Mouse (Mus musculus): Measurements from ENCODE around the gene Usp7. TPM values are rescaled to one million over a fixed set of nuclear protein-coding genes. Genes with fewer than 3 reads are reported as not detected.
A peak's percentile ranks its signal among the peaks of the same experiment; 100 is the strongest.
"Not testable (repeated sequence)": the region's sequence is repeated elsewhere in the genome, so short reads cannot be mapped to it uniquely, and the experiment has no call there.

Gene Usp7
- polyA plus RNA-seq, 1 experiment from 2014 or later, result 31.6 TPM

DNA sequence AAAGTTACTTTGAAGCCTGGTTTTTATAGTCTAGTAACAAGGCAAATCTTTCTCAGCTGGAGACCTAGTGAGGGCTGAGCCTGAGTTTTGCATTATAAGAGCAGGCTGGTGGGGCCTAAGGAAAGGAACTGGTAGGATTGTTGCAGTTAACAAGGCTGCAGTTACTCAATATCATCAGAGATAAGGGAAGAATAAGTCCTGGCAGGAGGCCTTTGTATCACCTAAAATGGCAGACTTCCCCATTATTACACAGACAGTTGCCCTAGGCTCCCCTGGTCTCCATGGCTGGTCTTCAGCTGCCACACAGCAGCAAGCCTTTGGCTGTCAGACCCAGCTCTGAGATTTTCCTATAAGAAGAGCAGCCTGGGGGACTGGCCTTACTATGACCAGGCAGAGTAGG is 13.4 kb downstream of the Usp7 start:
- Histone ChIP-seq H3K36me3 (replicated peaks) (no peaks in the 10 kb centered on the region), H3K4me3 (no peak overlapping the region), H3K27ac (replicated peaks) (no peak overlapping the region), H3K27me3 (replicated peaks; ENCODE audit: low read depth, poor library complexity, severe bottlenecking) (no peaks in the 10 kb centered on the region), H3K9me3 (no peaks in the 10 kb centered on the region), H3K4me1 (no peaks in the 10 kb centered on the region)
- DNase-seq (ENCODE audit: low spot score), result no peak

DNA sequence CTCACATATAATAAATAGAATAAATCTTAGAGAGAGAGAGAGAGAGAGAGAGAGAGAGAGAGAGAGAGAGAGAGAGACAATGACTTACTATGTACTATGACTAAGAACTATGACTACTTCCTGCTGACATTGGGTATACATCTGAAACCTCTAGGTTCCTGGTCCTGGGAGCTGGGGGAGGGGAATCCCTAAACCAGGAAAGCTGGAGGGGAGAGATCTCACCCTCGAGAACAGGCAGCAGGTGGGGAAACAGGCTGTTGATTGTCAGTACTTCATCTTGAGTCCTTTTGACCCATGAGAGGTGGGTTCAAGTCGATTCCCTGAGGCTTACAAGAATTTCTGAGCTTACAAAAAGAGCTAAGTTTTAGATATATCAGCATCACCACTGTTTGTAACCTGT is 14.9 kb downstream of the Usp7 start:
- 59% methylated on average over 2 of the region's 2 CpGs for WGBS
- Histone ChIP-seq H3K9me3 (no peaks in the 10 kb centered on the region), H3K4me1 (no peaks in the 10 kb centered on the region), H3K27me3 (replicated peaks; ENCODE audit: low read depth, poor library complexity, severe bottlenecking) (no peaks in the 10 kb centered on the region), H3K4me3 (no peak overlapping the region), H3K36me3 (replicated peaks) (no peaks in the 10 kb centered on the region), H3K27ac (replicated peaks) (no peak overlapping the region)
- no peak for DNase-seq (ENCODE audit: low spot score)

DNA sequence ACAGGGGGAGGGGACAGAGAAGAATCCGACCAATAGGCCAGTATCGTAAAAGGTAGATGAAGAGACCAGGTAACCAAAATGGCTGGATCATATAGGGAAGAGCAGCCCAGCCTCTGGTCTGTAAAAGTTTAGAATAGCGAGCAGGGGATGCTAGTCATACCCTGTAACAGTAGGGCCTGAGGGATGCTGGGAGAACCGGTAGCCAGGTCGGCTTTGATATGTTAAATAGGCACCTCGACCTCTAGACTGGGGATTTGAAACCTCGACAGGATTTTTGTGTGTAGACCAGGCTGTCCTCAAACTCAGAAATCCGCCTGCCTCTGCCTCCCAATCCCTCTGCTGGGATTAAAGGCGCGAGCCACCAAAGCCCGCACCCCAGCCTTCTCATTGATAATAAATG is 15.5 kb downstream of the Usp7 start:
- no peaks in the 10 kb centered on the region for H3K36me3 ChIP-seq (replicated peaks)
- H3K9me3 ChIP-seq, result no peaks in the 10 kb centered on the region
- no peak overlapping the region for H3K27ac ChIP-seq (replicated peaks)
- DNase-seq (ENCODE audit: low spot score), result no peak
- no peaks in the 10 kb centered on the region for H3K4me1 ChIP-seq
- H3K4me3 ChIP-seq, result no peak overlapping the region
- H3K27me3 ChIP-seq (replicated peaks; ENCODE audit: low read depth, poor library complexity, severe bottlenecking), result no peaks in the 10 kb centered on the region
- WGBS, result 90% methylated on average over 11 of the region's 11 CpGs

DNA sequence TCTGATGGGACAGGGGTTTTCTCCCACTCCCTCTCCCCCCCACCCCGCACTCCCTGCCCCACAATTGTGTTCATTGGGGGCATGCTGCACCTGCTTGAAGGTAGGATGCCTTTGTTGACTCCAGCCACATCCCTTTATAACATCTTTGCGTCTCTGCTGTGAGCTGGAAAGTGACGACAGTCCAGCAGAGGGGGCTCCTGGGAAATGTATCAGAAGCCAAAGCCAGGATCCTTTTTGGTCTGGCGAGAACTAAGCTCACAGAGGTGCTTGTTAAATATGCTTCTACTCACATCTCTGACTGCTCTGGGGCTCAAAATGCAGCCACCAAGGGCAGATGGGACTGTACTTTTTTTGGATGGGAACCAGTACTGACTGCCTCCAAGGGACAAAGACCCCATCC is 21.0 kb downstream of the Usp7 start:
- no peak overlapping the region for H3K4me3 ChIP-seq
- peaks cover 6% of the 10 kb centered on the region; the same call in 1 of the 2 replicates for H3K27me3 ChIP-seq (replicated peaks; ENCODE audit: low read depth, poor library complexity, severe bottlenecking)
- H3K9me3 ChIP-seq, result no peaks in the 10 kb centered on the region
- no peak overlapping the region for H3K27ac ChIP-seq (replicated peaks)
- H3K4me1 ChIP-seq, result 0 out of 2 replicates have a peak, but pooled peaks cover 3% of the 10 kb centered on the region
- DNase-seq (ENCODE audit: low spot score), result no peak
- no peaks in the 10 kb centered on the region for H3K36me3 ChIP-seq (replicated peaks)
- 44% methylated on average over 4 of the region's 4 CpGs for WGBS

DNA sequence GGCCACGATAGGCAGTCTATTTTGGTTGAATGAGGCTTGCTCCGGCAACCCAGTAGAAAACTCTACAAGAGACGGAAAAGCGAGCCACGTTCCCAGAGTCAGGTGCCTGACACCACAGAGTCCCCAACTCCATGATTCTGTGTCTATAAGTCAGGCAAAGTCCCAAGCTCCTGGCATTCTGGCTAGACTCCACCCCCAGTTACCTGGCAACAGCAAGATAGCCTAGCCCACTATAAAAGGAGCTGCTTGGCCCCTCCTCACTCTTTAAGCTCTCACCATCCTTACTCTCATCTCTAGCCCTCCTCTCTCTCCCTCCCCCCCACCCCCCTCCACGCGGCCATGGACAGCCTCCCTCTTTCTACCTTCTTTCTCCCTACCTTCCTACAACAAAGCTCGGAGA is 21.8 kb downstream of the Usp7 start:
- not testable (repeated sequence) for H3K27me3 ChIP-seq (replicated peaks; ENCODE audit: low read depth, poor library complexity, severe bottlenecking); H3K4me3 ChIP-seq; H3K9me3 ChIP-seq; H3K4me1 ChIP-seq; H3K36me3 ChIP-seq (replicated peaks); DNase-seq (ENCODE audit: low spot score); H3K27ac ChIP-seq (replicated peaks)
- 60% methylated on average over 8 of the region's 8 CpGs for WGBS

DNA sequence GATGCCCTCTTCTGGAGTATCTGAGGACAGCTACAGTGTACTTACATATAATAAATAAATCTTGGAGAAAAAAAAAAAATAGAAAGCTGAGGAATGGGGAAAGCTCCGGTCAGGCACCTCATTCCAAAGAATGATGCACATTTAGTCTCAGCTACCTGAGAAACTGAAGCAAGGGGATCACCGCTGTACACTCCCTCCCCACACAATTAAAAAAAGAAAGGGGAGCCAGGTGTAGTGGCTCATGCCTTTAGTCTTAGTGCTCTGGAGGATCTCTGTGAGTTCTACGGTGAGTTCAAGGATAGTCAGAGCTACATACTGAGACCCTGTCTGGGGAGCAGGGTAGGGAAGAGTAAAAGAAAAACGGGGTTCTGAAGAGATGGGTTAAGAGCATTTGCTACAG is 22.6 kb downstream of the Usp7 start:
- no peak overlapping the region for H3K4me3 ChIP-seq
- WGBS, result 60% methylated on average over 4 of the region's 4 CpGs
- no peak for DNase-seq (ENCODE audit: low spot score)

DNA sequence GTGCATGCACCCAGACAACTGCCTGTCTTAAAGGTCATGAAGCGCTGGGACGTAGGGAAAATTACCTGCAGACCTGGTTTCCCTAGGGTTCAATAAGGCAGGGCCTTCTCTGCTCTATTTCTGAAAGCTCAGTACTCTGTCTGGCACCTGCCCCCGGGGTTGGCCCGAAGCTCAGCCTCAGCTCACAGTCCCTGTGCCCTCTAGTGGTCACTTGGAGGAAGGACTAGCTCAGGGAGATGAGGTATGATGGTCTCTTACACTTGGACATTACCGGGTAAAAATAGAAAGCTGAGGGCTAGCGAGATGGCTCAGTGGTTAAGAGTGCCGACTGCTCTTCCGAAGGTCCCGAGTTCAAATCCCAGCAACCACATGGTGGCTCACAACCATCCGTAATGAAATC is 23.0 kb downstream of the Usp7 start:
- Histone ChIP-seq H3K4me1 (0 out of 2 replicates have a peak, but pooled peaks cover 3% of the 10 kb centered on the region), H3K27ac (replicated peaks) (no peak overlapping the region), H3K4me3 (no peak overlapping the region), H3K27me3 (replicated peaks; ENCODE audit: low read depth, poor library complexity, severe bottlenecking) (peaks cover 6% of the 10 kb centered on the region; the same call in 1 of the 2 replicates), H3K36me3 (replicated peaks) (no peaks in the 10 kb centered on the region), H3K9me3 (no peaks in the 10 kb centered on the region)
- peak; percentile 65 for DNase-seq (ENCODE audit: low spot score)
- 17% methylated on average over 10 of the region's 10 CpGs for WGBS

More for the DNA sequence above, 22.6 kb downstream of the Usp7 start:
- Histone ChIP-seq H3K36me3 (replicated peaks) (no peaks in the 10 kb centered on the region), H3K27ac (replicated peaks) (no peak overlapping the region), H3K9me3 (no peaks in the 10 kb centered on the region), H3K27me3 (replicated peaks; ENCODE audit: low read depth, poor library complexity, severe bottlenecking) (peaks cover 6% of the 10 kb centered on the region; the same call in 1 of the 2 replicates), H3K4me1 (0 out of 2 replicates have a peak, but pooled peaks cover 3% of the 10 kb centered on the region)

DNA sequence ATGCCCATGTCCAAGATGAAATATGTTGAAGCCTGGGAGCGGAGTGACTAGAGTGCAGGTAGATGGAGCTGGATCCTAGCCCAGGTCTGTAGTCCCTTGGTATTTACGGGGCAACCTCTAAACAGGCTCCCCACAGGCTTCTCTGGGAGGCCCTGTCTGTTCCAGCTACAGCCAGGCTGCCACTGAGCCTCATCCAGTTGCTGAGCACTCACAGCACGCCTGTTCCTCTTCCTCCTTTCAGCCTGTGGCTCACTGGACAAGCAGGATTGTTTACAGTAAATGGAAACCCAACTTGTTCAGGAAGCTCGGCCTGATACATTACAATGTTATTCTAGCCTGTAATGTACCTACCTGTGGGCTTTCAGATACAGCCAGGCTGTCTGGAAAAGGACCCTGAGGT is 23.5 kb downstream of the Usp7 start:
- DNase-seq (ENCODE audit: low spot score), result no peak
- Histone ChIP-seq H3K27me3 (replicated peaks; ENCODE audit: low read depth, poor library complexity, severe bottlenecking) (peaks cover 6% of the 10 kb centered on the region; the same call in 1 of the 2 replicates), H3K36me3 (replicated peaks) (no peaks in the 10 kb centered on the region), H3K9me3 (no peaks in the 10 kb centered on the region), H3K4me3 (no peak overlapping the region), H3K27ac (replicated peaks) (no peak overlapping the region), H3K4me1 (0 out of 2 replicates have a peak, but pooled peaks cover 3% of the 10 kb centered on the region)
- WGBS, result 69% methylated on average over 4 of the region's 4 CpGs

DNA sequence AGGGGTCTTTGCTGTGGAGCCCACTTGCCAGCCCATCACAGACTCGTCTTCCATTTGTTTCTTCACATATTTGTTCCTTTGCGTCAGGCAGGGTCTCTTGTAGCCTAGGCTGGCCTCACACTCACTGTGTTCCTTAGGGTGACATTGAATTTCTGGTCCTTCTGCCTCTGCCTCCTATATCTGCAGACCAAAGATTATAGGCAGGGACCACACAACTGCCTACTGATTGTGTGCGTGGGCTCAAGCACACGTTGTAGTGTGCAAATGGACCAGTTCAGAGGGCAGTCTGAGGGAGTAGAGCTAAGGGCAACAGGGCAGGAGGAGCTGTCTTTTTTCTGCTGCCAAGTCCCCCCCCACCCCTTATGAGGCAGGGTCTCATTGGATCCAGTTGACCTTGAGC is 24.0 kb downstream of the Usp7 start:
- H3K4me3 ChIP-seq, result no peak overlapping the region
- H3K27me3 ChIP-seq (replicated peaks; ENCODE audit: low read depth, poor library complexity, severe bottlenecking), result peaks cover 6% of the 10 kb centered on the region; the same call in 1 of the 2 replicates
- no peaks in the 10 kb centered on the region for H3K36me3 ChIP-seq (replicated peaks)
- no peak for DNase-seq (ENCODE audit: low spot score)
- no peaks in the 10 kb centered on the region for H3K9me3 ChIP-seq
- H3K4me1 ChIP-seq, result 0 out of 2 replicates have a peak, but pooled peaks cover 3% of the 10 kb centered on the region
- 82% methylated on average over 4 of the region's 4 CpGs for WGBS
- no peak overlapping the region for H3K27ac ChIP-seq (replicated peaks)

DNA sequence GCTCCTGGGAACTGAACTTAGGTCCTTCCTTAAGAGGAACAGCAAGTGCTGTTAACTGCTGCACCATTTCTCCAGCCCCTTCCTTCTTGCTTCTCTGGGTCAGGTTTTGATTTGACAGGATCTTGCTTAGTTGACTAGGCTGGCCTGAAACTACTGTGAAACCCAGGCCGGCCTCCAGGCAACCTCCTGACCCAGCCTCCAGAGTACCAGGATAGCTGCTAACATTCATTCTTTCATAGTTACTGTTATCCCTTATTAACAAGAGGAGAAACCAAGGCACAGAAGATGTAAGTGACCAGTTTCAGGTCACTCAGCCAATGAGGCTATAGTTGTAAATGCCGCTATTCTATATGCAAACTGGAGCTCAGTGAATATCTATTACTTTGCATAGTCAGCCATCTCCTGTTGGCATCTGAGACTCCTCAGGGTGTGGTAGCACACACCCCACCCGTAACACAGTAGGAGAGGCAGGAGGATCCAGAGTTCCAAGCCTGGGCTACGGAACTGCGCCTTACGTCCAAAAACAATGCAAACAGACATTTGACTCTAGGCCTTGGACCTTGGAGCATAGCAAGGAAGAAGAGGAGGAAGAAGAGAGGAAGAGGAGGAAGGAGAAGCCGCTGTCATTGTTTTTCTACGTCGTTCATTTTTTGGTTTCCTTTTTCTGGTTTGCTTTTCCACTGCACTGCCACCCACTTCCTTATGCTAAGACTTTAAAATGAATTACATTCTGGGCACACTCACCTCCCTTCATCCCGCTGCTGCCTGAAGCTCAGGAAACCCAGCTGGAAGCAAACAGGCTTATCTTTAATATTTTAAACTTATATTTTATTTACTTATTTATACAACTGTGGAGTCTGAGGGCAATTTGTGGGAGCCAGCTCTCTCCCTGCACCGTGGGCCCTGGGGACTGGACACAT is 24.7 kb downstream of the Usp7 start:
- WGBS, result 88% methylated on average over 11 of the region's 11 CpGs
- Histone ChIP-seq H3K36me3 (replicated peaks) (no peaks in the 10 kb centered on the region), H3K27me3 (replicated peaks; ENCODE audit: low read depth, poor library complexity, severe bottlenecking) (peaks cover 6% of the 10 kb centered on the region; the same call in 1 of the 2 replicates), H3K4me3 (no peak overlapping the region), H3K27ac (replicated peaks) (no peak overlapping the region), H3K9me3 (no peaks in the 10 kb centered on the region), H3K4me1 (0 out of 2 replicates have a peak, but pooled peaks cover 3% of the 10 kb centered on the region)
- no peak for DNase-seq (ENCODE audit: low spot score)

DNA sequence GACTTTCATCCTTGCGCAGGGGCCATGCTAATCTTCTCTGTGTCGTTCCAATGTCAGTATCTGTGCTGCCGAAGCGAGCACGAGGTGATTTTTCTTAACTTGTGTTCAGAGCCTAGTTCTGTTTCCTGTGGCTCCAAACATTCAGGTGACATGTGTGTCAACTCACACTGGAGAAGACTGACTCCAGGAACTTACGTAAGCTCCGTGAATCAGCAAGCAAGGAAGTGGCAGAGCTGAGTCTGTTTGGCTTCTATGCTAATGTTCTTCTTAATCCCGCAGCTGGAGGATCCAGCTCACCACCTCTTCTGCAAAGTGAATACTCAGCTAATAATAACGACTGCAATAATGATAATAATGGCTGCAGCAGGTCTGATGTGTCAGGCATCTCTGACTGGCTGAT is 25.9 kb downstream of the Usp7 start:
- Histone ChIP-seq H3K36me3 (replicated peaks) (no peaks in the 10 kb centered on the region), H3K4me1 (0 out of 2 replicates have a peak, but pooled peaks cover 3% of the 10 kb centered on the region), H3K27ac (replicated peaks) (no peak overlapping the region), H3K4me3 (no peak overlapping the region), H3K9me3 (no peaks in the 10 kb centered on the region), H3K27me3 (replicated peaks; ENCODE audit: low read depth, poor library complexity, severe bottlenecking) (peaks cover 6% of the 10 kb centered on the region; the same call in 1 of the 2 replicates)
- no peak for DNase-seq (ENCODE audit: low spot score)
- WGBS, result 59% methylated on average over 9 of the region's 9 CpGs

DNA sequence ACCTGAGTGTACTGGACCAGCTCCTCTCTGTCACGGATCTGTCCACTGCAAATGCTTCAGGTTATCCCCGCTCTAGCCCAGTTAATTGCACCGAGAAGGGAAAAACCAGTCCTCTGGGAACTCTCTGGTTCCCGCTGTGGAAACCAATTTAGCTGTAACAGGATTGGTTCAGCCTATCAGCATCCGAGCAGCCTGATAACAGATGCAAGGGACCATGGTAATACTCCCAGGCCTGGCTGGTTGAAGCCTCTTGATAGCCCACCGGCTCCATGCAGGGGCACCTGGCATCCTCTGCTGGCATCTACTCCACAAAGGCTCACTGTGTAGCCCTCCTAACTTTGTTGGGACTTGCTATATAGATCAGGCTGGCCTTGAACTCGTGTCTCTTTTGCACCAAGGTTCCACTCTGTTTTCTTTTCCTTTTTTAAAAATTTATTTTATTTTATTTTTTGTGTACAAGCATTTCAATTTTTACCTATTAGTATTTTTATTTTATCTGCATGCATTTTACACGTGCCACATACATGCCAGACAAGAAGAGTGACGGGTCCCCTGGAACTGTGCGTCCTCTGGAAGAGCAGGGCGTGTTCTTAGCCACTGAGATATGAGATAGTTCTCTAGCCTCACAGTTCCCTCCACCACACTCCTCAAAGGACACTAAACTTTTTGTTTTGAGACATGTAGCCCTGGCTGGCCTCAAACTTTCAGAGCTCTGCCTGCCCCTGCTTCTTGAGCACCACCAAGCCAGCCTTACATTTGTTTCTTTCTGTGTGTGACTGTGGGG is 27.8 kb downstream of the Usp7 start:
- 58% methylated on average over 11 of the region's 11 CpGs for WGBS
- DNase-seq (ENCODE audit: low spot score), result no peak
- Histone ChIP-seq H3K9me3 (no peaks in the 10 kb centered on the region), H3K4me3 (no peak overlapping the region), H3K4me1 (0 out of 2 replicates have a peak, but pooled peaks cover 3% of the 10 kb centered on the region), H3K27me3 (replicated peaks; ENCODE audit: low read depth, poor library complexity, severe bottlenecking) (no peaks in the 10 kb centered on the region), H3K27ac (replicated peaks) (no peak overlapping the region), H3K36me3 (replicated peaks) (no peaks in the 10 kb centered on the region)

Measured in embryonic facial prominence, embryonic 10.5 days (tissue).